Mouse (Mus musculus): ENCODE measurements around the gene Rhcg.
A peak's percentile ranks its signal among the peaks of the same experiment; 100 is the strongest.

GRCm38 (mm10) chr7:79552702-79553101 lies 64.8 kb downstream of the Rhcg start:
- TF ChIP-seq CTCF (IDR thresholded peaks at IDR 0.05; ENCODE audit: borderline replicate concordance, extremely low read depth, insufficient read depth, insufficient read length): peak; percentile 66
- no peak for TF ChIP-seq POLR2A (IDR thresholded peaks at IDR 0.05; ENCODE audit: borderline replicate concordance, extremely low read depth, insufficient read depth, insufficient read length, poor library complexity, severe bottlenecking)

All from brain, embryonic 14.5 days (tissue).